Mouse (Mus musculus): ENCODE results near the gene Enox1. TPM values are rescaled to one million over a fixed set of nuclear protein-coding genes. Genes with fewer than 3 reads are reported as not detected.

Enox1 gene
- polyA plus RNA-seq, 1 experiment from 2014 or later, result 1.9 TPM

DNA sequence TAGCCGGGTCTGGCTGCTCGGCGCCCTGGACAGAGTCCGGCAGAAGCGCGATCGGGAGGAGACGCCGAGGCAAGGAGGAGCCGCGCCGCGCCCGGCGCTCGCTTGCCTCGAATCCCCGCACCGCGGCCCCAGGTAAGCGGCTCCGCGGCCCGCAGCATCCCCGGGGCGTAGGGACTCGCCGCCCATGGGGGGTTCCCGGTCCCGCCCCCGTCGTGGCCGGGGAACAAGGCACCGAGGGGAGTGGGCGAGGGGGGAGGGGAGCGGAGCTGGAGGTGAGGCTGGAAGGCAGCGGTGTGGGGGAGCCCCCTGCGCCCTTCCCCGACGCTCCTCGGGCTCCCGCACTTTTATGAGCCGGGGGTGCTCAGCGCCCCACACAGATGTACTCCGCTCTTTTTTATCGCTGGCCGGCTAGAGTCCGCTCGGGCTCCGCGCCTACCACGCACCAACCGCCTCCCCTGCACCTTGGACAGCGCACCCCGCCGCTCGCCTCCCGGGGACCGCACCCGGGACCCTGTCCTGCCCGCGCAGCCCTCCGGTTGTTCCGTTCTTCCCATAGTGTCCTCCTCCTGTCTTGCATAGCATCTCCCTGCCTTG, 445 bp downstream of the Enox1 start:
- under 1% methylated on average over 46 of the region's 64 CpGs for WGBS
- peaks cover 5% of the 10 kb centered on the region; the same call in 1 of the 2 replicates for H3K4me1 ChIP-seq (ENCODE audit: control insufficient read depth, insufficient read depth, low read length)
- H3K4me3 ChIP-seq (ENCODE audit: low read length), result peak overlapping the region; percentile 79
- H3K9me3 ChIP-seq (replicated peaks; ENCODE audit: control insufficient read depth, low read length), result no peaks in the 10 kb centered on the region
- no peak overlapping the region for H3K27ac ChIP-seq (ENCODE audit: low read length)
- peak; percentile 71 for ATAC-seq (replicated peaks; ENCODE audit: extremely low read depth, insufficient read depth, low FRiP score)
- peak overlapping the region; percentile 100 for H3K4me2 ChIP-seq (ENCODE audit: low read depth, low read length)
- no peaks in the 10 kb centered on the region for H3K36me3 ChIP-seq (ENCODE audit: control insufficient read depth, insufficient read depth)
- H3K9ac ChIP-seq (ENCODE audit: low read length), result peak overlapping the region; percentile 70
- peaks cover 35% of the 10 kb centered on the region for H3K27me3 ChIP-seq (ENCODE audit: control insufficient read depth, insufficient read depth, low read length)

DNA sequence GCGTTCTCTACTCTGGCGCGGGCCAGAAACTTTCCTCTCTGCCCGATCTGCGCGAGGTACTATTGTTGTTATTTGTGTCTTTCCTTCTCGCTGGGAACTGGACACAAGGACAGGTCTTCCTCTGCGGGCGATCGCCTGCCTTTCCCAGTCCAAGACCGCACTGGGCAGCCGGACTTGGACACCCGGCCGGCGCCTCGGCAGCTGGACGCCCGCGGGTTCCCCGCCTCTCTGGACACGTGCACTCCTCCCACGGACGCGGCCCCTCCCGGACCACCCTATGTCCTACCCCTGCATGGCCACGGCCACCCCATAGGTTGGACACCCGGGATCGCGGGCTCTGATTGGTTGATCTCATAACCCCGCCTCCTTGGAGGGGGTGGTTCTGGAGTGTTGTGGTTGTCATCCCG, 945 bp downstream of the Enox1 start:
- Histone ChIP-seq H3K27me3 (ENCODE audit: control insufficient read depth, insufficient read depth, low read length) (peaks cover 35% of the 10 kb centered on the region), H3K9me3 (replicated peaks; ENCODE audit: control insufficient read depth, low read length) (no peaks in the 10 kb centered on the region), H3K36me3 (ENCODE audit: control insufficient read depth, insufficient read depth) (no peaks in the 10 kb centered on the region), H3K9ac (ENCODE audit: low read length) (peak overlapping the region; percentile 70), H3K4me1 (ENCODE audit: control insufficient read depth, insufficient read depth, low read length) (peaks cover 5% of the 10 kb centered on the region; the same call in 1 of the 2 replicates), H3K4me2 (ENCODE audit: low read depth, low read length) (peak overlapping the region; percentile 100), H3K27ac (ENCODE audit: low read length) (no peak overlapping the region), H3K4me3 (ENCODE audit: low read length) (peak overlapping the region; percentile 79)
- peak; percentile 68 for ATAC-seq (replicated peaks; ENCODE audit: extremely low read depth, insufficient read depth, low FRiP score)
- under 1% methylated on average over 31 of the region's 31 CpGs for WGBS

- H3K27ac ChIP-seq (ENCODE audit: low read length), result no peak overlapping the region
- H3K4me3 ChIP-seq (ENCODE audit: low read length), result no peak overlapping the region
- H3K9me3 ChIP-seq (replicated peaks; ENCODE audit: control insufficient read depth, low read length), result no peaks in the 10 kb centered on the region
- WGBS, result 82% methylated on average over 5 of the region's 5 CpGs
- H3K9ac ChIP-seq (ENCODE audit: low read length), result no peak overlapping the region
- H3K27me3 ChIP-seq (ENCODE audit: control insufficient read depth, insufficient read depth, low read length), result peaks cover 35% of the 10 kb centered on the region
- H3K4me2 ChIP-seq (ENCODE audit: low read depth, low read length), result no peak overlapping the region
- no peak for ATAC-seq (replicated peaks; ENCODE audit: extremely low read depth, insufficient read depth, low FRiP score)
- peaks cover 5% of the 10 kb centered on the region; the same call in 1 of the 2 replicates for H3K4me1 ChIP-seq (ENCODE audit: control insufficient read depth, insufficient read depth, low read length)
- no peaks in the 10 kb centered on the region for H3K36me3 ChIP-seq (ENCODE audit: control insufficient read depth, insufficient read depth)
These were observed 2.8 kb downstream of the Enox1 start for GRCm38 (mm10) chr14:77159397-77159796.

- Histone ChIP-seq H3K27me3 (ENCODE audit: control insufficient read depth, insufficient read depth, low read length) (peaks cover 14% of the 10 kb centered on the region), H3K36me3 (ENCODE audit: control insufficient read depth, insufficient read depth) (no peaks in the 10 kb centered on the region), H3K9ac (ENCODE audit: low read length) (no peak overlapping the region), H3K27ac (ENCODE audit: low read length) (no peak overlapping the region), H3K4me2 (ENCODE audit: low read depth, low read length) (no peak overlapping the region), H3K4me1 (ENCODE audit: control insufficient read depth, insufficient read depth, low read length) (peaks cover 2% of the 10 kb centered on the region; the same call in 1 of the 2 replicates), H3K4me3 (ENCODE audit: low read length) (no peak overlapping the region), H3K9me3 (replicated peaks; ENCODE audit: control insufficient read depth, low read length) (no peaks in the 10 kb centered on the region)
- 77% methylated on average over 3 of the region's 3 CpGs for WGBS
- ATAC-seq (replicated peaks; ENCODE audit: extremely low read depth, insufficient read depth, low FRiP score), result no peak
These were observed 5.9 kb downstream of the Enox1 start for GRCm38 (mm10) chr14:77162496-77162895.

DNA sequence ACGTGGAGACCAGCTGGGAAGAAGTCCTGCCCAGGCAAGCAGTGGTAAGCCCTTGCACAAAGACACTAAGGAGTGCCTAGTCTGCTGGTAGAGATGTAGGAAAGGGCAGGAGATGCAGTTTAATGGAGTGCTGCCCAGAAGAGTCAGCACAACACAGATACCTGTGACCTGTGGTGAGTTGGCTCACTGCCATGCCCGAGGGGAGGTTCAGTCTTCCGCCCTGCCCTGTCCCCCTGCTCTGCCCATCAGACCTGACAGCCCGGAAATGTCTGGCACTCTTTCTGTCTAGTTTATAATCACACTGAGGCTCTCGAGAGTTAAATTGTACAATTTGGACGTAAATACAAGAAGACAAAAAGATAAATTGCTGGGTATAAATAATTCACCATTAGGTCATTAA, 7.8 kb downstream of the Enox1 start:
- H3K27me3 ChIP-seq (ENCODE audit: control insufficient read depth, insufficient read depth, low read length), result peaks cover 8% of the 10 kb centered on the region; the same call in 1 of the 2 replicates
- H3K27ac ChIP-seq (ENCODE audit: low read length), result no peak overlapping the region
- H3K4me3 ChIP-seq (ENCODE audit: low read length), result no peak overlapping the region
- H3K4me1 ChIP-seq (ENCODE audit: control insufficient read depth, insufficient read depth, low read length), result no peaks in the 10 kb centered on the region
- ATAC-seq (replicated peaks; ENCODE audit: extremely low read depth, insufficient read depth, low FRiP score), result no peak
- no peak overlapping the region for H3K9ac ChIP-seq (ENCODE audit: low read length)
- H3K9me3 ChIP-seq (replicated peaks; ENCODE audit: control insufficient read depth, low read length), result no peaks in the 10 kb centered on the region
- 73% methylated on average over 6 of the region's 6 CpGs for WGBS
- no peaks in the 10 kb centered on the region for H3K36me3 ChIP-seq (ENCODE audit: control insufficient read depth, insufficient read depth)
- H3K4me2 ChIP-seq (ENCODE audit: low read depth, low read length), result no peak overlapping the region

DNA sequence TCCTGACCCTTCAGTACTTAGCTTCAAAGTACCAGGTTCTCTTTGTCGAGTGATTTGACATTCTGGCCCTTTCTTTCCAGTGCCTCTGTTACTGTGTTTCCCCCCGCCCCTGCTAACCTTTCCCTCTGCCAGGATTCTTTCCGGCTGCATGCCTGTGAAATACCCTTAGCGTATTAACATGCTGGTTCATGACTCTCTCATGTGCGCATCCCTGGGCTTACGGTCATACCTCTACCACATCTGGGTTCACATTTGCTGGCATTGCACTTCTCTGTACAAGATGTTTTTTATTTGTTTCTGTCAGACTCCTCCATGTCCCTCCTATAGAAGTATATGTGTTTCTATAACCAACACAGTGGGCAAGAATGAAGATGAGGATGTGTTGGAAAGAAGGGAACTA, 11.6 kb downstream of the Enox1 start:
- no peak for ATAC-seq (replicated peaks; ENCODE audit: extremely low read depth, insufficient read depth, low FRiP score)
- Histone ChIP-seq H3K27ac (ENCODE audit: low read length) (no peak overlapping the region), H3K36me3 (ENCODE audit: control insufficient read depth, insufficient read depth) (no peaks in the 10 kb centered on the region), H3K9ac (ENCODE audit: low read length) (no peak overlapping the region), H3K4me1 (ENCODE audit: control insufficient read depth, insufficient read depth, low read length) (no peaks in the 10 kb centered on the region), H3K4me2 (ENCODE audit: low read depth, low read length) (no peak overlapping the region), H3K9me3 (replicated peaks; ENCODE audit: control insufficient read depth, low read length) (no peaks in the 10 kb centered on the region), H3K27me3 (ENCODE audit: control insufficient read depth, insufficient read depth, low read length) (no peaks in the 10 kb centered on the region), H3K4me3 (ENCODE audit: low read length) (no peak overlapping the region)
- 87% methylated on average over 6 of the region's 6 CpGs for WGBS

DNA sequence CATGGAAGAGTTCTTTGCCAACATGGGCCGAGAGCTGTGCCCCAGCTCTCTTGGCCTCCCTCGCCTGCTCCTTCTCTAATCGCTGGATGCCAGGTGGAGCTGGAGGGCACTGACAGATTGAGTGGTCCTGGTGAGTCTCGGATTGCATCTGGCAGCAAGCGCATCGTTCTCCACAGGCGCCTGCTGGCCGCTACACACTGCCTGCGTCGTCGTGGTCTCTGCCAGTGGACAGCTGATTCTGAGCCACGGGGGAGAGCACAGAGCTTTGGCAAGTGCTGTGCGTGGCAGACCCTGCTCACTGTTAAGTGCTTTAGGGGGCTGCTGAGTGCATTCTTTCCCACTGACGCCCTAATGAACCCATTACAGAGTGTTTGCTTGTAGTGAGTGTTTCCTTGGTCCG, 17.9 kb downstream of the Enox1 start:
- H3K4me3 ChIP-seq (ENCODE audit: low read length), result no peak overlapping the region
- H3K9ac ChIP-seq (ENCODE audit: low read length), result no peak overlapping the region
- H3K4me1 ChIP-seq (ENCODE audit: control insufficient read depth, insufficient read depth, low read length), result peaks cover 3% of the 10 kb centered on the region; the same call in 1 of the 2 replicates
- H3K4me2 ChIP-seq (ENCODE audit: low read depth, low read length), result peak overlapping the region; percentile 10
- WGBS, result 47% methylated on average over 15 of the region's 15 CpGs
- no peaks in the 10 kb centered on the region for H3K36me3 ChIP-seq (ENCODE audit: control insufficient read depth, insufficient read depth)
- no peaks in the 10 kb centered on the region for H3K9me3 ChIP-seq (replicated peaks; ENCODE audit: control insufficient read depth, low read length)
- no peaks in the 10 kb centered on the region for H3K27me3 ChIP-seq (ENCODE audit: control insufficient read depth, insufficient read depth, low read length)
- no peak overlapping the region for H3K27ac ChIP-seq (ENCODE audit: low read length)
- no peak for ATAC-seq (replicated peaks; ENCODE audit: extremely low read depth, insufficient read depth, low FRiP score)

DNA sequence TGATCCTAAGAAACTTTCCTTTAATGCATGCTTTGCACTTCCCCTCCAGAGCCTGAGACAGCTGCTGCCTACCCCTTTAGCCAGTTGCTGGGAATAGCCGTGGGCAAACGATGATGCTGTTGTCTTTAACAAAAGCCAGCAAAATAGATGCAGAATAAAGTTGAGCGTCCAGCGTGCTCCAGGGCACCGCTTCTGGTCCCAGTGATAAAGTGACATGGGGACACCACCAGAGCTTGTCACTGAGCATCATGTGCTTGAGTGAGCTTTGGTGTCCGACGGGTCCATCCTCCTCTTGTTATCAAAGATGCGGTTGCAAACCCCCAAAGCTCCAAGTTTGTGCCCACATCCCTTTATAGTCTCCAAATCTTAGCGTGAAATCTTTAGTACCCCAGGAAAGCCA, 18.4 kb downstream of the Enox1 start:
- H3K4me3 ChIP-seq (ENCODE audit: low read length), result no peak overlapping the region
- H3K27ac ChIP-seq (ENCODE audit: low read length), result no peak overlapping the region
- no peaks in the 10 kb centered on the region for H3K9me3 ChIP-seq (replicated peaks; ENCODE audit: control insufficient read depth, low read length)
- no peak for ATAC-seq (replicated peaks; ENCODE audit: extremely low read depth, insufficient read depth, low FRiP score)
- no peak overlapping the region for H3K9ac ChIP-seq (ENCODE audit: low read length)
- peaks cover 3% of the 10 kb centered on the region; the same call in 1 of the 2 replicates for H3K4me1 ChIP-seq (ENCODE audit: control insufficient read depth, insufficient read depth, low read length)
- H3K27me3 ChIP-seq (ENCODE audit: control insufficient read depth, insufficient read depth, low read length), result no peaks in the 10 kb centered on the region
- WGBS, result 85% methylated on average over 9 of the region's 9 CpGs
- peak overlapping the region; percentile 10; the same call in 1 of the 2 replicates for H3K4me2 ChIP-seq (ENCODE audit: low read depth, low read length)
- H3K36me3 ChIP-seq (ENCODE audit: control insufficient read depth, insufficient read depth), result no peaks in the 10 kb centered on the region

- Histone ChIP-seq H3K4me3 (ENCODE audit: low read length) (no peak overlapping the region), H3K27ac (ENCODE audit: low read length) (no peak overlapping the region), H3K27me3 (ENCODE audit: control insufficient read depth, insufficient read depth, low read length) (no peaks in the 10 kb centered on the region), H3K9me3 (replicated peaks; ENCODE audit: control insufficient read depth, low read length) (no peaks in the 10 kb centered on the region), H3K36me3 (ENCODE audit: control insufficient read depth, insufficient read depth) (no peaks in the 10 kb centered on the region), H3K4me1 (ENCODE audit: control insufficient read depth, insufficient read depth, low read length) (peaks cover 4% of the 10 kb centered on the region), H3K9ac (ENCODE audit: low read length) (no peak overlapping the region), H3K4me2 (ENCODE audit: low read depth, low read length) (no peak overlapping the region)
- no peak for ATAC-seq (replicated peaks; ENCODE audit: extremely low read depth, insufficient read depth, low FRiP score)
- 76% methylated on average over 7 of the region's 7 CpGs for WGBS
These were observed 23.7 kb downstream of the Enox1 start for GRCm38 (mm10) chr14:77180241-77180640.
